Mouse (Mus musculus) urinary bladder, postnatal 14 days (tissue): ENCODE data around the gene Scel.
A peak's percentile ranks its signal among the peaks of the same experiment; 100 is the strongest.

Experiments used
- DNase-seq: peaks from one replicate; pipeline ENCODE4 v3.0.0; 2021; ENCODE audit warnings: low spot score

Scel gene

GRCm38 (mm10) chr14:103513473-103513811, 300 bp downstream of the Scel start:
- DNase-seq, result no peak

DNA sequence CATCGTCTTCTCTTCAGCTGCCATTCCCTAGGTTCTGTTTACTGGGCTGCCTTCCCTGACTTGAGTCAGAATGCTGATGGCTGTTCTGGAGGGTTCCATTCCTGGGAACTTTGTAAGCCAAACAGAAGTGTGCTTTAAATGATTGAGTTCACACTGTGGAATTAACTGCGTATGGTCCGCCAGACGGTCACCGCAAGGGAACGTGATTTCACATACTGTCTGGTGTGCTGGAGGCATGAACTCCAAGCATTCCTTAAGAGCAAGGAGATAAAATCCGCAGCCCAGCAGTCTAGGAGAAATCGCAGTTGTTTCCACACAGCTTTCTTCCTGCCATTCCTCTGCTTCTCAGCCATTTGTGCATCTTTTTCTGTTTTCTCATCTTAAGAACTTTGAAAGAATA, 2.3 kb downstream of the Scel start:
- no peak for DNase-seq

DNA sequence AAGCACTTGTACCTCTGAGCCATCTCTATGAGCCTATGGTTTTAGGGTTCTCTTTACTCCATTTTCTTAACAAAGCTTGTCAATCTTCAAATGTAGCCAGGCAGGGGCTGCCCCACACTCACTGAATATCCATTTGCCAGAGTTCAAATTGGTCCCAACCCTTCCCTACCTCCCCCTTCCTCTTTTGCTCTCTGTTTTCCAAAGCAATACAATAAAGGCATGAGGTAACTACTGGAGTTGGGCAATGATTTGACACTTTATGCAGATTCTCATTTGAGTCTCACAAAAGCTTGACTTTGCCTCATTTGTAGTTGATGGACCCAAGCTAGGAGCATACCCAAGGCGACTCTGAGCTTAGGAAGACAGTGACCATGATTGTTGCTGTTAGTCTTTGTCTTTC, 13.1 kb downstream of the Scel start:
- DNase-seq, result no peak

DNA sequence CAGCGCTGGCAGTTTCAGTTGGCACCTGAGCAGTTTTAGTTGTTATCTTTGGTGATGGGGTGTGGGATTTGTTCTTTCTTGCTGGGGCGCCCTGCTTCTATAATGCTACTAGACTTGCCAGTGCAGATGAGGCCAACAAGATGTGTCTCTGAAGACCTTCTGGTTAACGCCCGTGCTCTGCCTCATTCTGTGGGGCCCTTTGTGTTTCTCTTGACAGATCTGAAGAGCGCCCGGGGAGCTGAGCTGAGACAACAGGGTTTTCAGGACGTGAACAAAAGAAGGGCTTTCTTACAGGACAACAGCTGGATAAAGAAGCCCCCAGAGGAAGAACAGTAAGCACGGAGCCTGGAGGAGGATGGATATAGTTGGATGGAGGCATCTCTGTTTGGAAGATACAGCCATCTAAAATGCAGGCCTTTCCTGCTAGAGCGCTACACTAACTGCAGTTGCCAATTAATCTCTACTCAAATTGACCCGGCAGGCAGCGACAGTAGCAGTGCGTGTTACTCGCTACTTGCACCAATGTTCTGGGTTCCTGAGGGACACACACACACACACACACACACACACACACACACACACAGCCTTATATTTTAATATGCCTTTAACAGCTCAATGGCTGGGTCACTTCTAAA, 16.7 kb downstream of the Scel start:
- DNase-seq, result no peak

DNA sequence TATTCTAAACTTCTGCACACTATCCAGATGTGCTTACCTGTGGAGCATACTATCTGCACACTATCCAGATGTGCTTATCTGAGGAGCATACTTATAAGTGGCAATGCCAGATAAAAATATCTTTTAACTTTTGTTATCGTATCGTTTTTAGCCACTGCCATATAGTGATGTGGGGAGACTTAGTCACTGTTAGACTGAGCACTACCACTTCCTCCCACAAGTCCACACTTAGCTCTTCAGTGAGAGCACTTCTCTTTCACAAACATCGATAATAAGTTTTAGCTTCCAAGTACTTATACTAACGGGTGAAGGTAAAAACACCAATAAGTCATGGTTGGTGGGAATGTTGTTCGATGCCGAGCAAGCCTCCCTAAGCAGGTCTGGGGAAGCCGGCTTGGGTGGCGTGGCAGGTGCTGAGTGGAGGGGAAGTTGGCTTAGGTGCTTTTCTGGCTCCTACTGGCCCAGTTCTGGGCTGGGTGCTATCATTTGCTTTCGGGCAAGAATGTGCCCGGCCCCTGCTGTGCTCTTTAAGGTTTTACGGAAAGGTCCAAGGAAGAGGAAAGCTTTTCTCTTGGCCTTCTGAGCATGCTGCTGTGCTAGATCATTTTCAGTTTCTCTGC, 18.7 kb downstream of the Scel start:
- no peak for DNase-seq

DNA sequence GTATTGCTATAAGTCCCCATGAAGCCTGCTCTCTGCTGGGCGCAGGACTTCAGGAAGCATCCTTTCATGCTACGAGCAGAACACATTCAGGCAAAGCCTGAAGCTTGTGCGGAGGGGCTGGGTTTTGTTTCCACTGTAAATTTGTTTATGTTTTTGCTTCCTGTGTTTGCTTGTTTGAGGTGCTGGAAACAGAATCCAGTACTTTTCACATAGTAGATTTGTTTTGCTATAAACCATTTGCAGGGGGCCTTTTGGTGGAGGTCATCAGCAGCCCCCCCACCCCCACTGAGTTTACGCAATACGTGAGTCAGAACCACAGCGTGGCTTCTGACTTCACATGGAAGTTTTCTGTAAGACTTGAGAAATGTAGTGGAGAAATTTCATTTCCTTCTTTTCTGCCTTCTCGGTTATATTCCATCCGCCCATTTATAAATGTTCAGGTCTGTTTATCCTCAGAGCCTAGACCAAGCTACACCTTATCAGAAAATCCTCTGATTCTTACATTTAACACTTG, 22.4 kb downstream of the Scel start:
- DNase-seq, result no peak

DNA sequence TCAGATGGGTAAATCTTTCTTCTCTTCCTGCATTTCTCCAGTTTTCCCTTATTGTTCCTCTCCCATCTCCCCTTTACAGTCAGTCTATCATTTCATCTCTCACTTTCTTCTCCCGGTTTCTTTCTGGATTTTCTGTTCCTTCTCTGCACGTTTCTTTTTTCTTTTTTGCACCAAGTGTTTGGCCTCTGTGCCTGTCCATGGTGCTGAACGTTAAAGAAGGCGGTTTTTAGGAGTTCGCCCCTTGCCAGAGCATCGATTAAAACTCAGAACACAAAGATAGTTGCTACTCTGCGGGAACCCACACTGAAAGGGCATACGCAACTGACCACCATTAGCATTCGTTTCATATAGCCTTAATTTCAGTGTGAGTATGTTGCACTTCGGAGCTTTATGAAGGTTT, 23.2 kb downstream of the Scel start:
- DNase-seq, result no peak

DNA sequence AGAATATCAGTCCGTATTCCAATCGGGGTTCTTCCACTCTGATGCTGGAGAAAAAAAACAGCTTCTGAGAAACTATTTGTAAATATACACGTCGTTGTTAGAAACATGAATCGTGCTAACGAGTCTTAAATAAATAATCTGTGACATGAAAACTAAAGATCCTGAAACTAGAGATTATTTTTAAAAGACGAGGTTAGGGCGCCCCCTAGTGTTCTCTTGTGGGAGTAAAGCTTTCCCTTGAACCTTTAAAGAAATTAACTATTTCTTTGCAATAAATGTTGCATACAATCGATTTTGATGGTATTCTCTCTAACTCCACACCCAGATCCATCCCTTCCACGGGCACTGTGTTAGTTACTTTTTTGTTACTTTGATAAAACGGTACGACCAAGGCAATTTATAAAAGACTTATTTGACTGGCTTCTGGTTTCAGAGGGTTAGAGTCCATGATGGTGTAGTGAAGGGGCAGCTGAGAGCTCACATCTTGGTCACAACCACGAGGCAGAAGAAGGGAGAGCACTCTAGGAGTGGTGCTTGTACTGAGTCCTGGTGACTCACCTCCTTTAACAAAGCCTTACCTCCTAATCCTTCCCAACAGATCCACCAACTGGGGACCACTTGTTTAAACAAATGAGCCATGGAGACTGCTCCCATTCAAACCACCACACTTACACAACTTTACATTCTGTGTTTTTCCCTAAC, 24.4 kb downstream of the Scel start:
- DNase-seq, result peak; percentile 65

DNA sequence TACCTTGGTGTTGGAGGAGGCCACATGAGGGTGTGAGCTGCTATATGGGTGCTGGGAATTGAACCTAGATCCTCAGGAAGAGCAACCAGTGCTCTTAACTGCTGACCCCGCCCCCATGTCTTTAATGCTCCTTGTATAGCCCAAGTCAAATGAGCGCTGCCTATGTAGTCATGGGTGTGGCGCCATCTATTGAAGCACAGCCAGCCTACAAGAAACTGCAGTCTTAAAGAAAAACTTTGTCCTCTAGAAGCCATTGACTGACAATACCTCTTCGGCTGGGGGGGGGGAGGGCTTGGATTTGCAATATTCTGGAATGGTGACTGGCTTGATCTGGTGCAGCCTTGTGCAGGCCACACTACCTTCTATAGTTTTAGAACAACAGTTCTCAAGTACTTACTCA, 26.7 kb downstream of the Scel start:
- DNase-seq, result no peak

GRCm38 (mm10) chr14:103541679-103542078, 28.5 kb downstream of the Scel start:
- no peak for DNase-seq

GRCm38 (mm10) chr14:103543304-103544079, 30.4 kb downstream of the Scel start:
- no peak for DNase-seq

DNA sequence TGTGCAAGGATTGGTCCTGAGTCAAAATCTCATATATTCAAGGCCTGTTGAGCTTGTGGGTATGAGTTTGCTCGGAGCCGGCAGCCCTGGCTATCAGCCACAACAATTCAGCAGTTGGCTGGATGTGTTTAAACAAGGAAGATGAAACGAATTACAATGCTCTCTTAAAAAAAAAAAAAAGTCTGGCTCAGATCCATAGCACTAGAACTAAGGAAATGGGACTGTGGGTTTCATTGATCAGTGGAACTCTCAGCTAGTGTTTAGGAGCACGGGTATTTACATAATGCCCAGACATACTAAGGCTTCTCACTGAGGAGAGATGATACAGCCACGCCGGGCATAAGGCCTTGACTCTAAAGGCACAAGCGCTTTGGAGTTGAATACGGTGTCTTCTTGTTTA, 32.6 kb downstream of the Scel start:
- no peak for DNase-seq

GRCm38 (mm10) chr14:103546246-103546645, 33.1 kb downstream of the Scel start:
- DNase-seq, result no peak

DNA sequence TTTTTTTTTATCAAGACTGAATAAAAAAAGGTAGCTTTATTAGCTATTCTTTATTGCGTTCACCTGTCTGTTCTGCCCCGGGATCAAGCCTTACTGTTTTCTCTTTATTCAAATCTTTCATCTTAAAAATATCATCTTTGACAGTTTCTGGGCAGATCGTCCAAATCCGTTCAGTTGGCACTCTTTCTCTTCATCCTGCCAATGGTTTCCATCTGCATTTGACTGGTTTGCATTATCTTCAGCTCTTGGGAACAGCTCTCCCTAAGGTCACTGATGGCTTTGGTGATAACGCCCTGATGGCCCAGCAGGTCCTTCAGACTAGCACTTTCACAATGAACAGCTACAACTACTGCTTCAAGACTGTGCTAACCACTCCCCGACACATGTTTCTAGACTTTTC, 35.1 kb downstream of the Scel start:
- DNase-seq, result no peak

GRCm38 (mm10) chr14:103550480-103550879, 37.3 kb downstream of the Scel start:
- DNase-seq, result peak; percentile 79

- no peak for DNase-seq
Measured at GRCm38 (mm10) chr14:103550921-103551320, 37.8 kb downstream of the Scel start.

- no peak for DNase-seq
Measured at GRCm38 (mm10) chr14:103551921-103552320, 38.8 kb downstream of the Scel start.

- no peak for DNase-seq
Measured at GRCm38 (mm10) chr14:103552379-103552778, 39.2 kb downstream of the Scel start.

- no peak for DNase-seq
Measured at GRCm38 (mm10) chr14:103556609-103557008, 43.5 kb downstream of the Scel start.

DNA sequence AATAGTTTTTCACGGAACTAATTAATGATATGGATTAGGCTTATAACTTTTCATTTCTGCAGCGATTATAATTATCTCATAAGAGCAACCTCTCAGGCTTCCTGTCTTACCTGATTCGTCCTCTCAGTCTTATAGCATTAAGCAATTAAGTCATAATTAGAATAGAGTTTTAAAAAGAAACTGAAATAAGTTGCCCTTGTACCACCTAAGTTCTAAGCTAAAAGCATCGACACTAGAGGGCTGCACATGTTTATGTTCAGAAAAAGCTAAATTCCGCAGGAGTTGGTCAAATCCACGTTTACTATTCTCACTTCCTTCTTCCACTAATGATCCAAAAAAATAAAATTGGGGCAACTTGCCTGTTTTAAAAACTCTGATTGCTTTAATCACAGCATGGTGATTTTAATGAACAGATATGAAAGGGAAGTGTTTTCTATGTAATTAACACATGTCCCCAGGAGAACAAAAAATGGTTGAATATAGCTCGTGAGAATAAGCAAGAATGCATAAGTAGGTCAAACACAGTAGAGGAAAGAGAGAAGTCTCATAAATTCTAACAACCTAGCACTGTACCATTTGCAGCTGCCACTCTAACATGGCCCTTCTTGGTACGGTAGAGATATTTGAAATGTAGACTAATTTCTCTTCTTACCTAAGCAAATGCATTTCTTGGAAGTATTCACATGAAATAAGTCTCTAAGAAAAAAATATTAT, 48.4 kb downstream of the Scel start:
- DNase-seq, result no peak

DNA sequence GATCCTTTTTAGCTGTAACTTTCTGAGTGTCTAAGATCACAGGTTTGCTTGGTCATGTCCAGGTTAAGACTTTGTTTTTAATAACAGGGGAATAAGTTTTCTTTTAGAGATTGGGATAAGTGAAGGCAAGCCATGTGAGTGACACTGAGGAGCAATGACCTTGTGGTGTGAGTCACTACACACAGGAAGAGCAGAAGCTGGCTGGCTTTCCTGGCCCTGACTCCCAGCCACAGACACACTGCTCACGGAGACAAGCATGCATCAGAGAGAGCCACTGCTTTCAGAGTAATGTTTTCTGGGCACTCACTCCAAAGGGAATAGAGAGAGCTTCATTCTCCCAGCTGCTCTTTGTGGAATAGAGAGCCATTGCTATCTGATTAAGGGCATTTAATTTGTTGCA, 54.8 kb downstream of the Scel start:
- DNase-seq, result no peak

DNA sequence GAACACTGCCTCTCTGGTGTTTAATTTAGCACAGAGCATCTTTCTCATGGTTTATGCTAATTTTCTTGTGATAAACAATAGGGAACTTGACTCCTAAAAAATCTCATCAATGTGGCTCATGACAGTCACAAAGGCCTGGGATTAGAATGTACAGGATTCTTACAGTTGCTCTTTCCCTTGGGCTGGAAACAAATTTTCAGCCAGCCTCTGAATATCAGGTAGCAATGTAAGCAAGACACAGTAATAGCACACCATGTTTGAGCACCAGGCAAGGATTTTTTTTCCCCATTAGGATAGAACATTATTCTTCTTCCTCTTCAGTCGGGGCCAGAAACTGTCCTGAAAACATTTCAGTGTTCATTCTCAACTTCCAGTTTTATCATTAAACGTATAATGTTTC, 55.3 kb downstream of the Scel start:
- no peak for DNase-seq
